Mouse (Mus musculus): Measurements from ENCODE around the gene Pakap. TPM values are rescaled to one million over a fixed set of nuclear protein-coding genes. Genes with fewer than 3 reads are reported as not detected.

Pakap gene
- polyA plus RNA-seq (2015; fragmentation: Nextera tagmentation; extraction: Ambion mirVana) = 24.7 and 25.8 TPM in 2 replicates

GRCm38 (mm10) chr4:57567666-57568206 lies at the start of gene Pakap:
Gene Pakap, plus strand, starts transcription at chr4:57568179.
- Histone ChIP-seq H3K9ac (peak within 1 kb of the TSS; percentile 46), H3K4me3 (replicated peaks) (peak within 1 kb of the TSS; percentile 56), H3K27ac (peak within 1 kb of the TSS; percentile 78), H3K9me3 (no peaks in the 10 kb centered on the region), H3K4me2 (peak within 1 kb of the TSS; percentile 95), H3K36me3 (no peaks in the 10 kb centered on the region), H3K4me1 (no peaks in the 10 kb centered on the region), H3K27me3 (replicated peaks) (0 out of 2 replicates have a peak, but pooled peaks cover 3% of the 10 kb centered on the region)
- under 1% methylated on average over 49 of the region's 51 CpGs for WGBS
- peak; percentile 82 for ATAC-seq (ENCODE audit: insufficient read depth, low FRiP score, low read depth)

- no peak overlapping the region for H3K4me2 ChIP-seq
- ATAC-seq (ENCODE audit: insufficient read depth, low FRiP score, low read depth) = no peak
- no peaks in the 10 kb centered on the region for H3K4me1 ChIP-seq
- no peaks in the 10 kb centered on the region for H3K27me3 ChIP-seq (replicated peaks)
- H3K4me3 ChIP-seq (replicated peaks) = no peak overlapping the region
- 97% methylated on average over 15 of the region's 15 CpGs for WGBS
- H3K27ac ChIP-seq = no peak overlapping the region
- no peaks in the 10 kb centered on the region for H3K9me3 ChIP-seq
- H3K9ac ChIP-seq = no peak overlapping the region
- no peaks in the 10 kb centered on the region for H3K36me3 ChIP-seq
Observed at GRCm38 (mm10) chr4:57523456-57523855, 44.5 kb upstream of the Pakap start.

- Histone ChIP-seq H3K9me3 (no peaks in the 10 kb centered on the region), H3K4me3 (replicated peaks) (no peak overlapping the region), H3K4me1 (no peaks in the 10 kb centered on the region), H3K9ac (no peak overlapping the region), H3K27me3 (replicated peaks) (no peaks in the 10 kb centered on the region), H3K27ac (no peak overlapping the region), H3K4me2 (no peak overlapping the region), H3K36me3 (no peaks in the 10 kb centered on the region)
- no peak for ATAC-seq (ENCODE audit: insufficient read depth, low FRiP score, low read depth)
- WGBS = 73% methylated on average over 3 of the region's 3 CpGs
Observed at GRCm38 (mm10) chr4:57524461-57524860, 43.5 kb upstream of the Pakap start.

- ATAC-seq (ENCODE audit: insufficient read depth, low FRiP score, low read depth) = no peak
- 73% methylated on average over 9 of the region's 9 CpGs for WGBS
- H3K9ac ChIP-seq = no peak overlapping the region
- no peak overlapping the region for H3K27ac ChIP-seq
- no peaks in the 10 kb centered on the region for H3K4me1 ChIP-seq
- H3K9me3 ChIP-seq = no peaks in the 10 kb centered on the region
- H3K36me3 ChIP-seq = no peaks in the 10 kb centered on the region
- no peaks in the 10 kb centered on the region for H3K27me3 ChIP-seq (replicated peaks)
- H3K4me3 ChIP-seq (replicated peaks) = no peak overlapping the region
- no peak overlapping the region for H3K4me2 ChIP-seq
Observed at GRCm38 (mm10) chr4:57525221-57526011, 42.6 kb upstream of the Pakap start.

- no peak overlapping the region for H3K4me2 ChIP-seq
- H3K9me3 ChIP-seq = no peaks in the 10 kb centered on the region
- H3K27ac ChIP-seq = no peak overlapping the region
- no peak for ATAC-seq (ENCODE audit: insufficient read depth, low FRiP score, low read depth)
- H3K27me3 ChIP-seq (replicated peaks) = no peaks in the 10 kb centered on the region
- no peak overlapping the region for H3K4me3 ChIP-seq (replicated peaks)
- no peak overlapping the region for H3K9ac ChIP-seq
- H3K36me3 ChIP-seq = no peaks in the 10 kb centered on the region
- no peaks in the 10 kb centered on the region for H3K4me1 ChIP-seq
Observed at GRCm38 (mm10) chr4:57528296-57528695, 39.7 kb upstream of the Pakap start.

- Histone ChIP-seq H3K27ac (no peak overlapping the region), H3K9ac (no peak overlapping the region), H3K27me3 (replicated peaks) (no peaks in the 10 kb centered on the region), H3K9me3 (no peaks in the 10 kb centered on the region), H3K4me3 (replicated peaks) (no peak overlapping the region), H3K36me3 (no peaks in the 10 kb centered on the region), H3K4me2 (no peak overlapping the region), H3K4me1 (peaks cover 12% of the 10 kb centered on the region; the same call in 1 of the 2 replicates)
- 56% methylated on average over 6 of the region's 6 CpGs for WGBS
- no peak for ATAC-seq (ENCODE audit: insufficient read depth, low FRiP score, low read depth)
Observed at GRCm38 (mm10) chr4:57533686-57534085, 34.3 kb upstream of the Pakap start.

- no peak overlapping the region for H3K9ac ChIP-seq
- H3K4me3 ChIP-seq (replicated peaks) = no peak overlapping the region
- H3K4me2 ChIP-seq = no peak overlapping the region
- ATAC-seq (ENCODE audit: insufficient read depth, low FRiP score, low read depth) = peak; percentile 63; the same call in 1 of the 2 replicates
- no peaks in the 10 kb centered on the region for H3K36me3 ChIP-seq
- H3K27ac ChIP-seq = peak overlapping the region; percentile 28; the same call in 1 of the 2 replicates
- 40% methylated on average over 6 of the region's 6 CpGs for WGBS
- no peaks in the 10 kb centered on the region for H3K27me3 ChIP-seq (replicated peaks)
- H3K4me1 ChIP-seq = peaks cover 12% of the 10 kb centered on the region; the same call in 1 of the 2 replicates
- H3K9me3 ChIP-seq = no peaks in the 10 kb centered on the region
Observed at GRCm38 (mm10) chr4:57534232-57534631, 33.7 kb upstream of the Pakap start.

- no peaks in the 10 kb centered on the region for H3K36me3 ChIP-seq
- WGBS = 84% methylated on average over 4 of the region's 4 CpGs
- no peaks in the 10 kb centered on the region for H3K9me3 ChIP-seq
- no peak overlapping the region for H3K4me3 ChIP-seq (replicated peaks)
- no peaks in the 10 kb centered on the region for H3K27me3 ChIP-seq (replicated peaks)
- peaks cover 12% of the 10 kb centered on the region; the same call in 1 of the 2 replicates for H3K4me1 ChIP-seq
- no peak overlapping the region for H3K4me2 ChIP-seq
- H3K27ac ChIP-seq = 0 out of 2 replicates have a peak overlapping the region, but pooled peaks have one; percentile 28
- ATAC-seq (ENCODE audit: insufficient read depth, low FRiP score, low read depth) = no peak
- H3K9ac ChIP-seq = no peak overlapping the region
Observed at GRCm38 (mm10) chr4:57535087-57535486, 32.9 kb upstream of the Pakap start.

- no peaks in the 10 kb centered on the region for H3K9me3 ChIP-seq
- H3K4me3 ChIP-seq (replicated peaks) = no peak overlapping the region
- peaks cover 12% of the 10 kb centered on the region; the same call in 1 of the 2 replicates for H3K4me1 ChIP-seq
- no peak overlapping the region for H3K4me2 ChIP-seq
- no peaks in the 10 kb centered on the region for H3K36me3 ChIP-seq
- peak overlapping the region; percentile 9; the same call in 1 of the 2 replicates for H3K27ac ChIP-seq
- no peak overlapping the region for H3K9ac ChIP-seq
- H3K27me3 ChIP-seq (replicated peaks) = no peaks in the 10 kb centered on the region
- no peak for ATAC-seq (ENCODE audit: insufficient read depth, low FRiP score, low read depth)
- 17% methylated on average over 4 of the region's 4 CpGs for WGBS
Observed at GRCm38 (mm10) chr4:57538029-57538688, 29.8 kb upstream of the Pakap start.

GRCm38 (mm10) chr4:57543692-57544256 lies 24.2 kb upstream of the Pakap start:
- 4% methylated on average over 6 of the region's 6 CpGs for WGBS
- no peak overlapping the region for H3K4me3 ChIP-seq (replicated peaks)

GRCm38 (mm10) chr4:57547785-57548184 lies 20.2 kb upstream of the Pakap start:
- no peak overlapping the region for H3K27ac ChIP-seq
- no peaks in the 10 kb centered on the region for H3K9me3 ChIP-seq
- H3K36me3 ChIP-seq = no peaks in the 10 kb centered on the region
- H3K4me3 ChIP-seq (replicated peaks) = no peak overlapping the region
- WGBS = 65% methylated on average over 7 of the region's 7 CpGs
- H3K9ac ChIP-seq = no peak overlapping the region
- no peaks in the 10 kb centered on the region for H3K27me3 ChIP-seq (replicated peaks)
- no peak overlapping the region for H3K4me2 ChIP-seq
- peaks cover 3% of the 10 kb centered on the region; the same call in 1 of the 2 replicates for H3K4me1 ChIP-seq
- ATAC-seq (ENCODE audit: insufficient read depth, low FRiP score, low read depth) = no peak

More at GRCm38 (mm10) chr4:57543692-57544256, 24.2 kb upstream of the Pakap start:
- H3K36me3 ChIP-seq = no peaks in the 10 kb centered on the region
- peak overlapping the region; percentile 68 for H3K27ac ChIP-seq
- peak overlapping the region; percentile 26 for H3K4me2 ChIP-seq
- H3K9me3 ChIP-seq = no peaks in the 10 kb centered on the region
- ATAC-seq (ENCODE audit: insufficient read depth, low FRiP score, low read depth) = peak; percentile 66; the same call in 1 of the 2 replicates
- H3K9ac ChIP-seq = no peak overlapping the region
- H3K27me3 ChIP-seq (replicated peaks) = no peaks in the 10 kb centered on the region
- H3K4me1 ChIP-seq = peaks cover 3% of the 10 kb centered on the region; the same call in 1 of the 2 replicates
